Mouse (Mus musculus) CH12.LX (cell line): Measurements from ENCODE around the gene Tmem158. TPM values are rescaled to one million over a fixed set of nuclear protein-coding genes. Genes with fewer than 3 reads are reported as not detected.

ENCODE experiments used
- DNase-seq: peaks from one replicate; pipeline ENCODE4 v3.0.0-alpha.2; 2013; ENCODE audit errors: extremely low read depth
- H3K27ac ChIP-seq: 2 replicates; pipeline ENCODE4 v1.5.1; 2012; ENCODE audit warnings: low read depth, mild to moderate bottlenecking, control low read depth, moderate library complexity; ENCODE audit not compliant: insufficient read depth
- H3K27me3 ChIP-seq: replicated peaks from 2 replicates; pipeline ENCODE3; 2012; ENCODE audit warnings: inconsistent platforms
- H3K36me3 ChIP-seq, 2 experiments: replicated peaks in 1 of 2; 2 replicates each; pipeline versions ENCODE3 to v1.6.1; 2012; ENCODE audit warnings: inconsistent platforms in 1 of 2, low read length in 1 of 2, mild to moderate bottlenecking in 1 of 2, mixed read lengths in 1 of 2, moderate library complexity in 1 of 2; ENCODE audit not compliant: control insufficient read depth in 1 of 2, insufficient read depth in 1 of 2
- H3K4me1 ChIP-seq, 2 experiments: 2 replicates each; pipeline ENCODE4 v1.6.1; 2012; ENCODE audit warnings: inconsistent platforms in 1 of 2, moderate library complexity in 1 of 2; ENCODE audit not compliant: insufficient read depth in 2 of 2, control insufficient read depth in 1 of 2
- H3K4me2 ChIP-seq: 2 replicates; pipeline ENCODE4 v1.6.1; 2012; ENCODE audit warnings: low read depth, mild to moderate bottlenecking, control low read depth; ENCODE audit not compliant: poor library complexity, insufficient read depth, severe bottlenecking
- H3K4me3 ChIP-seq, 3 experiments: fragments of 150-350 bp in 1 of 3; sonication (generic) in 1 of 3; replicated peaks in 1 of 3; 2 replicates each; pipeline versions ENCODE3 to v1.5.1; 2011 to 2012; ENCODE audit warnings: low read depth in 2 of 3, low read length in 2 of 3, mild to moderate bottlenecking in 2 of 3, moderate library complexity in 2 of 3, control low read depth in 1 of 3, improper control_type of control experiment in 1 of 3, inconsistent platforms in 1 of 3, mixed read lengths in 1 of 3; ENCODE audit not compliant: poor library complexity in 1 of 3
- H3K79me2 ChIP-seq: replicated peaks from 2 replicates; pipeline ENCODE4 v1.6.1; 2012; ENCODE audit warnings: mild to moderate bottlenecking, moderate library complexity; ENCODE audit not compliant: control insufficient read depth, poor library complexity, insufficient read depth, severe bottlenecking; ENCODE audit errors: extremely low read depth
- H3K9ac ChIP-seq: 2 replicates; pipeline ENCODE4 v1.6.1; 2012; ENCODE audit warnings: low read depth, mild to moderate bottlenecking, control low read depth, moderate library complexity; ENCODE audit not compliant: insufficient read depth
- H3K9me3 ChIP-seq: replicated peaks from 2 replicates; pipeline ENCODE3; 2012; ENCODE audit warnings: low read length, inconsistent platforms, mixed read lengths
- CHD1 ChIP-seq: IDR thresholded peaks from 2 replicates; pipeline ENCODE4 v1.6.1; 2012; ENCODE audit warnings: low read depth, low read length, improper control_type of control experiment, inconsistent platforms
- CTCF ChIP-seq, 2 experiments: IDR thresholded peaks in 1 of 2; conservative IDR thresholded peaks in 1 of 2; 2 replicates each; pipeline ENCODE4 v1.5.1; 2011 to 2012; ENCODE audit warnings: low read depth in 2 of 2, low read length in 2 of 2, improper control_type of control experiment in 1 of 2, inconsistent platforms in 1 of 2, mild to moderate bottlenecking in 1 of 2, moderate library complexity in 1 of 2
- E2F4 ChIP-seq: IDR thresholded peaks from 2 replicates; pipeline ENCODE4 v1.6.1; 2011; ENCODE audit warnings: low read depth, low read length, improper control_type of control experiment; ENCODE audit not compliant: insufficient replicate concordance
- GABPA ChIP-seq: IDR thresholded peaks from 2 replicates; pipeline ENCODE4 v1.6.1; 2012; ENCODE audit warnings: low read depth, low read length, improper control_type of control experiment, inconsistent platforms; ENCODE audit not compliant: insufficient replicate concordance
- HCFC1 ChIP-seq: IDR thresholded peaks from 2 replicates; pipeline ENCODE4 v1.6.1; 2012; ENCODE audit warnings: low read depth, mild to moderate bottlenecking, inconsistent platforms, low read length, improper control_type of control experiment
- KAT2A ChIP-seq: IDR thresholded peaks from 2 replicates; pipeline ENCODE4 v1.6.1; 2012; ENCODE audit warnings: low read length, improper control_type of control experiment, inconsistent platforms; ENCODE audit not compliant: insufficient replicate concordance
- MXI1 ChIP-seq: IDR thresholded peaks from 2 replicates; pipeline ENCODE4 v1.6.1; 2011; ENCODE audit warnings: mild to moderate bottlenecking, low read depth, low read length, improper control_type of control experiment
- MYC ChIP-seq: IDR thresholded peaks from 2 replicates; pipeline ENCODE4 v1.6.1; 2011; ENCODE audit warnings: low read depth, mild to moderate bottlenecking, improper control_type of control experiment, low read length
- NRF1 ChIP-seq: IDR thresholded peaks from 2 replicates; pipeline ENCODE4 v1.6.1; 2014; ENCODE audit warnings: low read depth, mild to moderate bottlenecking, inconsistent platforms, low read length, improper control_type of control experiment, moderate library complexity
- SIN3A ChIP-seq: IDR thresholded peaks from 2 replicates; pipeline ENCODE4 v1.6.1; 2012; ENCODE audit warnings: low read length, improper control_type of control experiment, inconsistent platforms
- TCF12 ChIP-seq: IDR thresholded peaks from 2 replicates; pipeline ENCODE4 v1.6.1; 2014; ENCODE audit warnings: low read depth, mild to moderate bottlenecking, inconsistent platforms, low read length, improper control_type of control experiment
- ZKSCAN1 ChIP-seq: IDR thresholded peaks from 2 replicates; pipeline ENCODE4 v1.6.1; 2012; ENCODE audit warnings: low read depth, inconsistent platforms, low read length, improper control_type of control experiment, borderline replicate concordance
- ZMIZ1 ChIP-seq: IDR thresholded peaks from 2 replicates; pipeline ENCODE4 v1.6.1; 2012; ENCODE audit warnings: low read depth, mild to moderate bottlenecking, inconsistent platforms, low read length, improper control_type of control experiment
- dilution Hi-C: fragments of 300-500 bp; cut with MboI; formaldehyde crosslinking; loops from 2 replicates; pipeline ENCODE4 v1.14.3; 2020; ENCODE audit warnings: low sequenced_read_pairs; ENCODE audit not compliant: extremely low pct_unique_long_range_greater_than_20kb, extremely low pct_ligation_motif_present
- in situ Hi-C: fragments of 300-500 bp; cut with MboI; formaldehyde crosslinking; loops from 3 replicates; pipeline ENCODE4 v1.14.3; 2019; ENCODE audit warnings: low sequenced_read_pairs, low pct_ligation_motif_present, low pct_unique_long_range_greater_than_20kb, mixed read lengths
- polyA plus RNA-seq: library from polyadenylated mRNA; unstranded; fragments of >175 nt; gene quantifications from 2 replicates; pipeline ENCODE4 v1.2.1, GENCODE M21; 2012; ENCODE audit warnings: low read depth; ENCODE audit not compliant: insufficient read length
- total RNA-seq, 2 experiments: library from RNA; depleted of rRNA; stranded (reverse); fragments of 300-350 nt in 1 of 2; fragments of >200 nt in 1 of 2; gene quantifications; 2 replicates each; pipeline ENCODE4 v1.2.3; 2012 to 2014

The Tmem158 gene
- total and polyA plus RNA-seq, 3 experiments = 2.1 to 7.3 (median 2.4) TPM

DNA sequence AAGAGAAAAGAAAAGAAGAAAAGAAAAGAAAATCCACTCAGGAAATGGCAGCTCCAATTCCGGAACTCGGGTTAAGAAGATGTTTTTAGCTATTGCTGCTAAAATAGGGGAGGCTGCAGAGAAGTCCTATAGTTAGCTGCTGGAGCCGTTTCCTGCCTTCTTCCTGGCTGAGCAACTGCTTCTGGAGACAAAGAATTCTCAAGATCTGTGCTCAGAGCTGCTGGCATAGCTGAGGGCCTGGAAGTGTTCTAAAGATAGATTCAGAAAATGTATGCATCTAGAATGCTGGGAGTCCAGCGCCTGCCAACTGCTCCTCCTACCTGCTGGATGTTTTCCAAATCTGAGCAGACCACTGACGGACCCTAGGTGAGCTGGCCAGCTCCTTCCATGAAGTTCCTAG is 40.7 kb downstream of the Tmem158 start:
- in situ Hi-C loops = no loop called here
- no peak overlapping the region for H3K4me3 ChIP-seq
- DNase-seq = no peak
- H3K36me3 ChIP-seq = no peaks in the 10 kb centered on the region
- H3K9ac ChIP-seq = no peak overlapping the region
- TF ChIP-seq ZKSCAN1 = no peak
- TF ChIP-seq GABPA = no peak
- TF ChIP-seq ZMIZ1 = no peak
- TF ChIP-seq TCF12 = no peak
- TF ChIP-seq MYC = no peak
- TF ChIP-seq, all 38 proteins: peak for 0
- Histone ChIP-seq H3K4me2 (no peak overlapping the region), H3K27me3 (no peaks in the 10 kb centered on the region), H3K4me1 (peaks cover 0 to 3% of the 10 kb centered on the region in 2 experiments; a peak in 1 of 4 replicates), H3K79me2 (no peaks in the 10 kb centered on the region), H3K27ac (no peak overlapping the region), H3K9me3 (no peaks in the 10 kb centered on the region)
- dilution Hi-C loops = no loop called here

DNA sequence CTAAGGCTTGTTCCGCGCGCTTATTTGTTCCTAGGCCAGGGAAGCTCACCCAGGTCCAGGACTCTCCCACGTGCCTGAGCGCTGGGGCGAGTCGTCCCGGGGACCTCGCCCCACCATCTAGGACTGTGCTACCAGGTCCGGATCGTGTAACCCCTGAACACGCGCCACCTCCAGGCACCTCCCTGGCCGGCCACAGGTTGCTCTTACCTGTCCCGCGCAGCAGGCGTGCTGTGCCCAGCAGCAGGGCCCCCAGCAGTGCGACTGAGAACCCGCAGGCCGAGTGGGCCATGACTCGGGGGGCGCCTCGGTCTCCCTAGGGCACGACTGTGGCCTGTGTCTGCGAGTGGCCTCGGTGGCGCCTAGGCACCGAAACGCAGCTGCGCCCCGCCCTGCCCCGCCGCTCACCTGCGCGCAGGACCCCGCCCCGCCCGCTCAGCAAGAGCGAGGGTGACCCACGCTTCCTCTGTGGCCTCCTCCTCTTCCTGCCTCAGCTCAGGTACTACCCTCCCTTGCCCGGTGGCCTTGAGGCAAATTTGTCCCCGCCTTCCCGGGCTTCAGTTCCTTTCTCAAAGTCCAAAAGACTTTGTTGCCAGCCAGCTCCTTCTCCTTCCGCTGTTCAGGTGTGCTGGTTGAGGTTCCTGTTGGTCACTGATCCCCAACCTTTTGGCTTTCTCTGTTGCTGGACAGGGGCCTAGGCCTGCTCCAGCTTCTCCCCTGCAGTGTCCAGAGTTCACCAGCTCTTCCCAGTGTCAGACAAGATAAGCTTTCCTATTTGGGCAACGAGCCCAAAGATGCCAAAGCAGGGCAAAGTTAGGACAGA is 44.7 kb downstream of the Tmem158 start, which contains the start of gene Cdcp1:
Cdcp1 (minus strand) TSS at position 418 of the 820 bp plus-strand sequence.
- DNase-seq = no peak
- TF ChIP-seq CTCF (conservative IDR thresholded peaks at IDR 0.05 in 1 of 2, IDR thresholded peaks at IDR 0.05 in 1 of 2; ENCODE audit: low read depth in 2 of 2, low read length in 2 of 2) (no peak), GABPA (no peak), KAT2A (no peak), CHD1 (no peak), HCFC1 (no peak), NRF1 (no peak), MXI1 (no peak), SIN3A (no peak), ZMIZ1 (no peak), E2F4 (no peak)
- Histone ChIP-seq H3K4me2 (no peak within 1 kb of the TSS), H3K9me3 (no peaks in the 10 kb centered on the region), H3K27ac (no peak within 1 kb of the TSS), H3K4me1 (no peaks in the 10 kb centered on the region), H3K9ac (no peak within 1 kb of the TSS), H3K79me2 (no peaks in the 10 kb centered on the region), H3K4me3 (no peak within 1 kb of the TSS), H3K36me3 (no peaks in the 10 kb centered on the region), H3K27me3 (no peaks in the 10 kb centered on the region)
- dilution Hi-C loops (no loop called here), in situ Hi-C loops (no loop called here)
